Mouse (Mus musculus) hindbrain, embryonic 15.5 days (tissue): ENCODE measurements around the gene Slc35a3. TPM values are rescaled to one million over a fixed set of nuclear protein-coding genes. Genes with fewer than 3 reads are reported as not detected.

Experiments used
- ATAC-seq: fragments of 200-750 bp; cut with Nextera tagmentation; 2 replicates; pipeline ENCODE4 v1.8.0; 2017; ENCODE audit warnings: low read depth, moderate number of reproducible peaks, moderate TSS enrichment; ENCODE audit not compliant: low FRiP score
- H3K27ac ChIP-seq: fragments of 300-500 bp; sonication (generic); replicated peaks from 2 replicates; pipeline ENCODE4 v1.5.1; 2015; ENCODE audit warnings: mild to moderate bottlenecking, inconsistent platforms
- H3K27me3 ChIP-seq: fragments of 300-500 bp; sonication (generic); 2 replicates; pipeline ENCODE4 v1.6.1; 2015; ENCODE audit warnings: control low read depth, inconsistent platforms
- H3K36me3 ChIP-seq: fragments of 300-500 bp; sonication (generic); 2 replicates; pipeline ENCODE4 v1.6.1; 2015; ENCODE audit warnings: control low read depth, inconsistent platforms
- H3K4me1 ChIP-seq: fragments of 300-500 bp; sonication (generic); replicated peaks from 2 replicates; pipeline ENCODE4 v1.6.1; 2015; ENCODE audit warnings: control low read depth, inconsistent platforms
- H3K4me2 ChIP-seq: fragments of 300-500 bp; sonication (generic); 2 replicates; pipeline ENCODE4 v1.6.1; 2015; ENCODE audit warnings: moderate library complexity, mild to moderate bottlenecking, inconsistent platforms
- H3K4me3 ChIP-seq: fragments of 300-500 bp; sonication (generic); 2 replicates; pipeline ENCODE4 v1.5.1; 2015; ENCODE audit warnings: mild to moderate bottlenecking, inconsistent platforms
- H3K9ac ChIP-seq: fragments of 300-500 bp; sonication (generic); 2 replicates; pipeline ENCODE4 v1.6.1; 2015; ENCODE audit warnings: inconsistent platforms
- H3K9me3 ChIP-seq: fragments of 300-500 bp; sonication (generic); 2 replicates; pipeline ENCODE4 v1.6.1; 2016; ENCODE audit warnings: control low read depth, inconsistent platforms
- WGBS: fragments of 180-500 bp; shearing (Covaris S2); methylation state at CpG from one replicate; pipeline ENCODE4 v1.1.7; 2015; 5-methylcytosine and 5-hydroxymethylcytosine counted together
- polyA plus RNA-seq: library from polyadenylated mRNA; unstranded; fragments of >200 nt; fragmentation: Nextera tagmentation; extraction: Ambion mirVana; gene quantifications from 2 replicates; pipeline ENCODE4 v1.2.1, GENCODE M21; 2015

Gene Slc35a3
- polyA plus RNA-seq, 1 experiment from 2014 or later: 8.7 TPM

DNA sequence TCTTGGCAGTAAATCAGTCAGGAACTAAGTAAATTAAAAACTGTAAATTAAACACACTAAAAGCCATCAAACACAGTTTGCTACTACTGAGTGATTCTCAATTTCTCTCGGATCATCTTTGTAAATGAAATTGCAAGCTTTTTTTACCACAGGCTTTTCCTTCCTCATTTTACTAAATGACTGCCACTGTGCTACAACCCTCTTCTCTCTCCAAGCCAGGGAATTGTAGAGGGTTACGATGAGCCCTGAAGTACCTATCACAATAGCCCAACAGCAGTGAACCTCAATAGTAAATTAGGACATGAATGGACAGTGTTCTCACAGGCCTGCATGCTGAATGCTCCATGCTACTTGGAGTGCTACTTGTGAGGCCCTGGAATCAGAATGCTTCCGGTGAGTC lies 78.5 kb downstream of the Slc35a3 start:
- WGBS: 93% methylated on average over 3 of the region's 3 CpGs

GRCm38 (mm10) chr3:116632971-116633370 lies 79.7 kb downstream of the Slc35a3 start:
- no peaks in the 10 kb centered on the region for H3K9me3 ChIP-seq
- no peak overlapping the region for H3K9ac ChIP-seq
- H3K4me2 ChIP-seq: no peak overlapping the region
- H3K36me3 ChIP-seq: peaks cover 65% of the 10 kb centered on the region
- WGBS: 90% methylated on average over 3 of the region's 3 CpGs
- no peak overlapping the region for H3K4me3 ChIP-seq
- H3K4me1 ChIP-seq: no peaks in the 10 kb centered on the region
- no peak overlapping the region for H3K27ac ChIP-seq
- no peaks in the 10 kb centered on the region for H3K27me3 ChIP-seq
- no peak for ATAC-seq

More for the DNA sequence above, 78.5 kb downstream of the Slc35a3 start:
- Histone ChIP-seq H3K27ac (no peak overlapping the region), H3K4me2 (no peak overlapping the region), H3K9ac (no peak overlapping the region), H3K9me3 (no peaks in the 10 kb centered on the region), H3K4me3 (no peak overlapping the region), H3K27me3 (no peaks in the 10 kb centered on the region), H3K4me1 (no peaks in the 10 kb centered on the region), H3K36me3 (peaks cover 76% of the 10 kb centered on the region)
- ATAC-seq: no peak

DNA sequence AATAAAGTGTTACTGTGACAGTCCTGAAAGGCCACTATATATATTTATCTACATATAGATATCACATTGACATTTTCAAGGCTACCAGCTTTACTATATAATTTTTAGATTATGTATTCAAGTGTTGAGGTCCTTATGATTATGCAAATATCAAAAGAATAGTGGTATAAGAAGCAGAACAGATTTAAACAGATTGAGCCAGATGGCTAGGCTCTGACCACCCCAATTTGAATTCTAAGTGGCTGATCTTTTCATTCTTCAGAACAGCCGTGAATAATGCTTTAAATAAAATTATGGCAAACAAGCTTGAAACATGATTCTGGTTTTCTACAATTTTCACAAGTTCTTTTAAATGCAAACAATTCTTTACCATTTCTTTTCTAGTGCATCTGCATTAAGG lies 81.2 kb downstream of the Slc35a3 start:
- no peak overlapping the region for H3K27ac ChIP-seq
- WGBS: 70% methylated on average over 1 of the region's 1 CpGs
- no peak for ATAC-seq
- H3K36me3 ChIP-seq: peaks cover 50% of the 10 kb centered on the region
- no peak overlapping the region for H3K9ac ChIP-seq
- H3K27me3 ChIP-seq: no peaks in the 10 kb centered on the region
- no peaks in the 10 kb centered on the region for H3K4me1 ChIP-seq
- no peak overlapping the region for H3K4me3 ChIP-seq
- no peaks in the 10 kb centered on the region for H3K9me3 ChIP-seq
- H3K4me2 ChIP-seq: no peak overlapping the region

DNA sequence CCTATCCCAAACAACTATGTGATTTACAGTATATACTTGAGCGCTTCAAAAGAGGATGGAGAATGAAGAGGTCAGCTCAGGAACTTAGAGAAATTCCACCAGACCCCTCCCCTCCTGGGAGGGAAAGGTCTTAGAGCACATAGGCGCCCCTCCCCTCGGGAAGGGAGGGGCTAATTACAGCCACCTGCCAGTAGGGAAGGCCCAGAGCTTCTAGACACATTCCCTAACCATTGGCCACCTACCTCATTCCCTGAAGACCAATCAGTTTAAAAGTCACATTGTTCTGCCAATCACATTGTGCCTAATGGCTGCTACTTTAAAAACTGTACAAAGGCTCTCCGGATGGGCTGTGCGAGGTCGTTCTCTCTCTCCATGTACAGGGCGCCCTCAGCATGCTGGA lies 90.0 kb downstream of the Slc35a3 start:
- Histone ChIP-seq H3K4me3 (no peak overlapping the region), H3K36me3 (0 out of 2 replicates have a peak, but pooled peaks cover 11% of the 10 kb centered on the region), H3K9me3 (no peaks in the 10 kb centered on the region), H3K27ac (no peak overlapping the region), H3K27me3 (no peaks in the 10 kb centered on the region), H3K4me2 (no peak overlapping the region), H3K4me1 (no peaks in the 10 kb centered on the region), H3K9ac (no peak overlapping the region)
- 92% methylated on average over 7 of the region's 7 CpGs for WGBS
- no peak for ATAC-seq

DNA sequence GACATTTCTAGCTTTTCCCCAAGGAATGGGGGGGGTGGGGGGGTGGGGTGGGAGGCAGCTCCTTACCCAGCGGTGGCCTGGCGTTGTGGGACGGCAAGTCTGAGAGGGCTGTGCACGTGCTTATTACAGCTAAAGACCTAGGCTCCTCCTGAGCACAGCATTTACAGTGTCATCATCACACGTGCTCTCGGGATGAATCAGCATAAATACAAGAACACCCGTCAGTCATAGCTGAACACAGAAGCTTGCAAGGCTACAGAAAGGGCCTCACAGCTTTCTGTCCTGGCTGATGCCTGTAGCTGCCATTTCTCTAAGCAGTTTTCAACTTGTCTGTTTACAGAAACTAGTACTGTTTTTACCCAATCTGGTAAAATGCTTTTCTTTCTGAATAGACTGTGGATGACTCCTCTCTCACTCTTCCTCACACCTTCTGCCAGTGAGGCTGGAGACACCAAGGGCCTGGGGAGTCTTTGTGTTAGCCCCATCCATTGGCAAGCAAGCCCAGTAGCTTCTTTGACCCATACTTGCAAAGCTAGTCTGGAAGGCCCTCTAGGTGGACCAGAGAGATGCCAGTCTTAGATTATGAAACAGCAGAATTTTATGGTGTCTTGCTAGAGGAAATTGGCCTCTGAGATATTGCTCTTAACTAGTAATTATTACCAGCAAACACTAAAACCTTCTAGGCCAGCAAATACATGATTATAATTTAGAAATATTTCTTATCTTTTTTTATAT lies 91.8 kb downstream of the Slc35a3 start:
- H3K27me3 ChIP-seq: no peaks in the 10 kb centered on the region
- no peaks in the 10 kb centered on the region for H3K9me3 ChIP-seq
- 94% methylated on average over 7 of the region's 7 CpGs for WGBS
- no peak overlapping the region for H3K27ac ChIP-seq
- H3K4me2 ChIP-seq: no peak overlapping the region
- no peak overlapping the region for H3K4me3 ChIP-seq
- H3K4me1 ChIP-seq: no peaks in the 10 kb centered on the region
- no peak for ATAC-seq
- no peak overlapping the region for H3K9ac ChIP-seq
- 0 out of 2 replicates have a peak, but pooled peaks cover 14% of the 10 kb centered on the region for H3K36me3 ChIP-seq

Other genes with a start within 250 kb of the Slc35a3 start
- gene Rtca, start 204.6 kb downstream of the Slc35a3 start, polyA plus RNA-seq: 105 and 109 TPM in 2 replicates
- gene Dbt, start 199.8 kb downstream of the Slc35a3 start, polyA plus RNA-seq: 12.9 and 13.5 TPM in 2 replicates
- 0.31 and 0.45 TPM in 2 replicates for gene Lrrc39, start 149.9 kb downstream of the Slc35a3 start, polyA plus RNA-seq
- 13.1 and 13.7 TPM in 2 replicates for gene Sass6, start 117.8 kb downstream of the Slc35a3 start, polyA plus RNA-seq
- gene Trmt13, start 98.2 kb downstream of the Slc35a3 start, polyA plus RNA-seq: 24.3 and 25.1 TPM in 2 replicates
- 60.6 and 65.4 TPM in 2 replicates for gene Mfsd14a, start 50.2 kb downstream of the Slc35a3 start, polyA plus RNA-seq
- gene Gm43191, start 31.6 kb downstream of the Slc35a3 start, polyA plus RNA-seq: not detected in 2 replicates
- 13.9 and 15.0 TPM in 2 replicates for gene Agl, start 95.3 kb upstream of the Slc35a3 start, polyA plus RNA-seq
- gene Frrs1, start 146.6 kb upstream of the Slc35a3 start, polyA plus RNA-seq: 5.5 and 6.6 TPM in 2 replicates